Mouse (Mus musculus) v-Abl transformed pro-B cells (cell line): ENCODE results near the gene Exosc7.

ENCODE experiments used
- in situ Hi-C, 2 experiments: fragments of 400-800 bp; cut with MboI; formaldehyde crosslinking; loops; one replicate each; pipeline ENCODE4 v1.15.1; 2025; ENCODE audit not compliant: unreplicated experiment in 2 of 2

The Exosc7 gene

DNA sequence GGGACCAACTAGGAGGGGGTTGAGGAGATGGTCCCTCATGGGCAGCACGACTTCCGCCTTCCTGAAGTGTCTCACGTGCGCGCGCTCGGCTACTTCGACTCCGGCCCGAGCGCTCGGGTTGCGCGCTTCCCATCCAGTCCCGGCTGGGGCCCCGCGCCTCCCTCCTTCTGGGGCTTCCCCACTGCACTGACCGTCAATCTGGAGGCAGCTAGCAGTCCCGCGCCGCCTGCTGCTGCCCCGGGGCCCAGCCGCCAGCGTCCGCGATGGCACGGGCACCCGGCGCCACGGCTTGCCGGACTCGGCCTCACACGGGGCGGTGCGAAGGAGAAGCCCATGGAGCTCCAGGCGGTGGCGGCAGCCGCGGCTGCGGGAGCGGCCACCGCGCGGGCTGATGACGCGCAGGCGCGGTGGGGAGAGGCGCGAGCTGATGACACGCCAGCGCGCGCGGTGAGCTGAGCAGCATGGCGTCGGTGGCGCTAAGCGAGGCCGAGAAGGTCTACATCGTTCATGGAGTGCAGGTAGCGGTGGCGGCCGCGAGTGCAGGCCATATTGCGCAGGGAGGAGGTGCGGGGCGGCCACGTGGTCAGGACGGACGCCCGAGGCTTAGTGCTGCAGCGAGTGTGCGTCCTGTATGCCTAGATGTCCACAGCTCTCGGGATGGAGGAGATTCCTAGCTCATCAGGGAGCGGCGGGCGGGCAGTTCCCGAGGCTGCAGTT, at the start of gene Exosc7, which contains the start of gene Zdhhc3:
Exosc7 (plus strand) TSS at position 411 of the 717 bp plus-strand sequence.
Zdhhc3 (minus strand) TSS at position 401 of the 717 bp plus-strand sequence.
- in situ Hi-C loops: loop anchor here (5.0 to 10.0 kb wide), 4 partner anchors 161 to 258 kb away; partner anchors contain the start of genes 1110059G10Rik (in 1 of the 2), Kif15 (in 1 of the 2) and Zfp445 (in 1 of the 2)

- in situ Hi-C loops: no loop called here
Observed at GRCm38 (mm10) chr9:123079149-123079548, 33.9 kb upstream of the Exosc7 start.

GRCm38 (mm10) chr9:123080355-123080754, 32.7 kb upstream of the Exosc7 start:
- in situ Hi-C loops: no loop called here

- in situ Hi-C loops: no loop called here
Observed at GRCm38 (mm10) chr9:123080796-123081195, 32.2 kb upstream of the Exosc7 start.

- in situ Hi-C loops: no loop called here
Observed at GRCm38 (mm10) chr9:123085373-123085772, 27.6 kb upstream of the Exosc7 start.

DNA sequence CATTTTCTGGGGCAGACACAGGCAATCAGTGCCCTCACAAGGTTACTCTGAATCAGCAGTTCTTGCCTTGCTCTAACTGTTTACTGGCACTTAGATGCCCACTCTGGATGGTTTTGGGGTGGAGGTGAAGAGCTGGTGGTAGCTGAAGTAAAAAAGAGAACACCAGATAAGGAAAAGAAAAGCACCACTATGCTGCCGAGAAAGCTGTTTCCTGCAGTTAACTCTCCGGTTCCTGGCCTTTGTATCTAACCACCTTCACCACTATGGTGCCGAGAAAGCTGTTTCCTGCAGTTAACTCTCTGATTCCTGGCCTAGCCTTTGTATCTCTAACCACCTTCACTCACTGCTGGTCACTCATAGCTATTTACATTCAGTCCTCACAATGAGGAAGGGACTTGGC, 25.5 kb upstream of the Exosc7 start:
- in situ Hi-C loops: no loop called here

DNA sequence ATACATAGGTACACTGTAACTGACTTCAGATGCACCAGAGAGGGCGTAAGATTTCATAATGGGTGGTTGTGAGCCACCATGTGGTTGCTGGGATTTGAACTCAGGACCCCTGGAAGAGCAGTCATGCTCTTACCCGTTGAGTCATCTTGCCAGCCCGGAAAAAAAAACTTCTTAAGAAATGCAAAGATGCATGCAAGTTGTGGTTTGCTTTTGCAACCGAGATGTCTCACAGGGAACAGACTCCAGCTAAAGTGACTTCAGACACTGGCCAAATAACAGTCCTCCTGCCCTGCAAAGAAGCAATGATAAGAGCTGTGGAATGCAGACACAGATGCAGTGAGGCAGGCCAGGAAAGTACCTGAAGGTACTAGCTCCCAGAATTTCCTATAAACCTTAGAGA, 22.2 kb upstream of the Exosc7 start:
- in situ Hi-C loops: no loop called here

DNA sequence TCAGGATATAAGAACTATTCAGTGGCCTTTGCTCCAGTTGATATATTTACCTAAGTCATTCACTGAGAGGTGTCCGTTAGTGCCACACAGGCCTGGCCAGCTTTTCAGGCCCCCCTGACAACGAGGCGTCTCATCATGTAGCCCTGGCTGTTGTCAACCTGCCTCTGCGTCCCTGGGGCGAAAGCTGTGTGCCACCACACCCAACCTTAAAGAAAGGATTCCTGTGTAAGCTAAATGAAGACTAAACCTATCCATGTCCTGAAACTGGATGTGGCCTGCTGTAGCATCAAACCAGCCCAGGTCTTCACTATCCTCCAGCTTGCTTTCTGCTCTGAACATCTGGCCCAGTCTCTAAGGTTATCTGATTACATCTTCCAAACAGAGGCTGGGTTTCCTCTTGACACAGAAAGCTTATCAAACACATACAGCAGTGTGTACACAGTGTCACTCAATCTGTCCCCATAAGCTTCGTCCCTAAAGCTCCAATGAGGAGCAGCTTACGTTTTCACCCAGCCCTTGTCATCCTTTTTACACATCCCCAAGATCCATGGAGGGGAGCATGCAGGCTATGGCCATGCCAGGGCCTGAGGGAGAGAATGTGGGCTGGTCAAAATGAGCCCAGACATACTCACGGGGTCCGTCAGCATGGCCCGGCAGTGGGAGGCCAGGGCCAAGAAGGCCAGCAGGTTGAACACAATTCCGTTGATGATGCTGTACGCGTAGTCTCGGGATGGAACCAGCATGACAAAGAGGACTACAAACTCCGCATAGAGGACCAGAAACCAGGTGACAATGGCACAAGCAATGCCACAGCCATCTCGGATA, 13.2 kb upstream of the Exosc7 start:
- in situ Hi-C loops: no loop called here

- in situ Hi-C loops: no loop called here
Observed at GRCm38 (mm10) chr9:123103425-123103824, 9.6 kb upstream of the Exosc7 start.

GRCm38 (mm10) chr9:123104362-123104761, 8.7 kb upstream of the Exosc7 start:
- in situ Hi-C loops: no loop called here

DNA sequence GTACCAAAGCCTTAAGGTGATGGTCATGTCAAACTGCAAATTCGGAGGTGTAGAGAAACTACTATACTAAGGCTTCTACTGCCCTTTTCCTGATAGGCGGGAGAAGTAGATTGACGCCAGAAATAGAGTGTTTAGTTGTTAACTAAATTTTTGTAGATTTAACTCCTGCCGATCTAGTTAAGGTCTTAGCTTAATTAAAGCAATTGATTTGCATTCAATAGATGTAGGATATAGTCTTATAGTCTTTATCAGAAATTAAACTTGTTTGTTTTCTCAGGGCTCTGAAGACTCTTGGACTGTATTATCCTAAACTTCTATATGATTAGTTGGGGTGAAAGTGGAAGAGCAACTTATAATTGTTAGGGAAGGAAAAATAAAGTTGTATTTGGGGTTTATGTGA, 5.8 kb upstream of the Exosc7 start:
- in situ Hi-C loops: no loop called here

GRCm38 (mm10) chr9:123109188-123109587, 3.8 kb upstream of the Exosc7 start:
- in situ Hi-C loops: no loop called here

DNA sequence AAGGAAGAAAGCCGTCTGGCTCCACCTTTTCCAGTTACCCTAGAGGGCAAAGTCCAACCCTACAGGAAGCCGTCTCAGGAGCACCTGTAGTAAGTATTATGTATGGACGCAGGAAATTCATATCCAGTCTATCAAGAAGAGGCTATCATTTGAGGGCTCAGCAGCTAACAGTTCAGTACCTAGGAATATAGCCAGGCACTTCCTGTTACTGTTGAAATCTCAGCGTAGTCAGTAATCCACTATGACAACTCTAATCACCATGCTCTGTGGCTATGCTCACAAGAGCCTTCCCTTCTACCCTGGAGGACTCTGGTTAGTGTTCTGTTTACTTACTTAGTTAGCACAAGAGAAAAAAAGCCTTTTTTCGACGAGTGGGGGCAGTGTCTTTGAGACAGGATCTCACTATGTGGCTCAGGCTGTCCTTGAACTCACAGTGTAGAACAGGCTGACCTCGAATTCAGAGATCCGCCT, 1.2 kb upstream of the Exosc7 start:
- in situ Hi-C loops: loop anchor here (5.0 to 10.0 kb wide), 4 partner anchors 159 to 257 kb away; partner anchors contain the start of genes 1110059G10Rik (in 1 of the 2), Kif15 (in 1 of the 2) and Zfp445 (in 1 of the 2)

DNA sequence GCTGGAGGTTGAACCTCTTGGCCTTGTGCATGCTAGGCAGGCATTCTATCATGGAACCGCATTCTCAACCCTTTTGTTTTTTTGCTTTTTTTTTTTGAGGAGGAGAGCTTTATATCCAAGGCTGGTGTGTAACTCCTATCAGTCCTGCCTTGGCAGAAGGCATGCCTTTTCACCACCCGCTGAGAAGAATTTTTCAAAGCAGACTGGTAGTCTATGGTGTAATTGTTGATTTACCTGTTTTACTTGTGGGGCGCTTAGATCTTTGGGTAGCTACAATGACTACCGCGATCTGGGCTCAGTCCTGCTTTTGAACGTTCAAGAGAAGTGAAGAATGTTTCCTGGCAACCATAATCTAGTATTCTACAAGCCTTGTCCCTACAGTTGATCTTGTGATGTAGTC, 916 bp downstream of the Exosc7 start:
- in situ Hi-C loops: loop anchor here (5.0 to 10.0 kb wide), 4 partner anchors 162 to 259 kb away; partner anchors contain the start of genes 1110059G10Rik (in 1 of the 2), Kif15 (in 1 of the 2) and Zfp445 (in 1 of the 2)

DNA sequence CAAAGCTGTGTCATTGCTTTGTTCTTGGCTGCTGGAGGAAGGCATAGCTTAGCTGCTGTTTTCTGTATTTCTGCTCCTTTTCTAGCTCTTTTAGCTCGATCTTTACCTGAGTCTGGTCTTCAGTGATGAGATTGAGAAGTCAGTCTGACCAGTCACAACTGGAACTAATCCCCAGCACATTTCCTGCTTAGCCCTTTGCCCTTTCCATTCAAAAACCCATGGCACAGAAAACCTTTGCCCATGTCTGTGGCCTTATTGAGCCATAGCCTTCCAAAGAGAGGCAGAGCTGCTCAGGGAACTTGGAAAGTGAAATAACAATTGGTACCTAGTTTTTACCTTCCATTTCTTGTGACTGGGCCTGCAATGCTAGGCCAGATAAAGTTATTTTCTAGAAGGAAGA, 2.6 kb downstream of the Exosc7 start:
- in situ Hi-C loops: loop anchor here (10.0 kb wide), 3 partner anchors 171 to 261 kb away; partner anchors contain the start of gene Zfp445 (in 1 of the 2)

DNA sequence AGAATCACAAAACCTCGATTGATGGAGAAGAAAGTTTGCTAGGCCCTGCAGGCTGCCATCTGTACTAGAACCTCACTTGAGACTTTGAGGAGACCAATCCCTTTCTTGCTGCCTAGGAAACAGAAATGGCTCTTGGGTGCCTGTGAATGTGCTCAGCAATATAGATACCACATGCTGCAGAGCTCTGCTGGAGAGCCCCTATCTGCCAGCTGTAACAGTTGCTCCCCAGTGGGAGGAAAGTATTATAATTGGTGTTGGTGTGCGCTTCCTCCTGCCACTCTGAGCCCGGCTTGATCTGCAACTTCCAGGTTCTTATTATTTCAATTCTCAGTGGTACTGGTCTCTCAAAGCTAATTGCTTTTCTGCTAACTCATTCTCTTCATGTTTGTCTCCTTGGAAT, 10.0 kb downstream of the Exosc7 start:
- in situ Hi-C loops: loop anchor here in 1 of 2 experiments (10.0 kb wide), 2 partner anchors 322 to 402 kb away; partner anchors contain the start of gene Sacm1l

GRCm38 (mm10) chr9:123123571-123124412, 10.8 kb downstream of the Exosc7 start:
- in situ Hi-C loops: loop anchor here in 1 of 2 experiments (10.0 kb wide), 2 partner anchors 321 to 401 kb away; partner anchors contain the start of gene Sacm1l

GRCm38 (mm10) chr9:123124413-123124981, 11.5 kb downstream of the Exosc7 start:
- in situ Hi-C loops: loop anchor here in 1 of 2 experiments (10.0 kb wide), 2 partner anchors 320 to 400 kb away; partner anchors contain the start of gene Sacm1l

DNA sequence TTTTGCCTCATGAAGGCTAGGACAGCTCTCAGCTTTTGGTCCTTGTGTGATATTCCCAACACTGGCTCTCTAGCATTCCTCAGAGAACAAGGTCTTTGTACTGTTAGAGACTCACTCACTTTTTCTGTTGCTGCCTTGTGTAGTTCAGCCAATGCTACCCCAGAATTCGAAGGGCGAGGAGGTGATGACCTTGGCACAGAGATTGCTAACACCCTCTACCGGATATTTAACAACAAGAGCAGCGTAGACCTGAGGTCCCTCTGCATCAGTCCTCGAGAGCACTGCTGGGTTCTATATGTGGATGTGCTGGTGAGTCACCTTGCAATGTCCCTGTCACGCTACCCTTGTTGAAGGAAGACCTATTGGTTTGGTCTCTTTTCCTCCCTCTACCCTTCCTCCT, 14.6 kb downstream of the Exosc7 start:
- in situ Hi-C loops: loop anchor here in 1 of 2 experiments (10.0 kb wide), 2 partner anchors 317 to 397 kb away; partner anchors contain the start of gene Sacm1l
